Mouse (Mus musculus) heart, embryonic 12.5 days (tissue): ENCODE data around the gene Fut7. TPM values are rescaled to one million over a fixed set of nuclear protein-coding genes. Genes with fewer than 3 reads are reported as not detected.
"Not testable (repeated sequence)": the region's sequence is repeated elsewhere in the genome, so short reads cannot be mapped to it uniquely, and the experiment has no call there.

Experiments
- ATAC-seq: fragments of 200-750 bp; cut with Nextera tagmentation; 2 replicates; pipeline ENCODE4 v1.8.0; 2017; ENCODE audit warnings: moderate TSS enrichment, moderate library complexity; ENCODE audit not compliant: insufficient number of reproducible peaks, low FRiP score
- H3K27ac ChIP-seq: fragments of 300-500 bp; sonication (generic); 2 replicates; pipeline ENCODE4 v1.5.1; 2016; ENCODE audit warnings: mild to moderate bottlenecking, moderate library complexity; ENCODE audit not compliant: poor library complexity, severe bottlenecking
- H3K27me3 ChIP-seq: fragments of 300-500 bp; sonication (generic); replicated peaks from 2 replicates; pipeline ENCODE4 v1.6.1; 2016; ENCODE audit warnings: mild to moderate bottlenecking, moderate library complexity
- H3K36me3 ChIP-seq: fragments of 300-500 bp; sonication (generic); 2 replicates; pipeline ENCODE4 v1.6.1; 2016; ENCODE audit warnings: mild to moderate bottlenecking, moderate library complexity
- H3K4me1 ChIP-seq: fragments of 300-500 bp; sonication (generic); replicated peaks from 2 replicates; pipeline ENCODE4 v1.6.1; 2016; ENCODE audit warnings: mild to moderate bottlenecking
- H3K4me2 ChIP-seq: fragments of 300-500 bp; sonication (generic); 2 replicates; pipeline ENCODE4 v1.6.1; 2016; ENCODE audit warnings: mild to moderate bottlenecking, moderate library complexity
- H3K4me3 ChIP-seq: fragments of 300-500 bp; sonication (generic); 2 replicates; pipeline ENCODE4 v1.5.1; 2016; ENCODE audit warnings: mild to moderate bottlenecking
- H3K9ac ChIP-seq: fragments of 300-500 bp; sonication (generic); 2 replicates; pipeline ENCODE4 v1.6.1; 2016; ENCODE audit warnings: mild to moderate bottlenecking, moderate library complexity
- H3K9me3 ChIP-seq: fragments of 300-500 bp; sonication (generic); replicated peaks from 2 replicates; pipeline ENCODE4 v1.6.1; 2016; ENCODE audit warnings: mild to moderate bottlenecking, moderate library complexity
- WGBS: fragments of 180-500 bp; shearing (Covaris S2); methylation state at CpG from one replicate; pipeline ENCODE4 v1.1.7; 2016; 5-methylcytosine and 5-hydroxymethylcytosine counted together
- polyA plus RNA-seq: library from polyadenylated mRNA; unstranded; fragments of >200 nt; fragmentation: Nextera tagmentation; extraction: Ambion mirVana; gene quantifications from 2 replicates; pipeline ENCODE4 v1.2.1, GENCODE M21; 2016

Gene Fut7
- polyA plus RNA-seq, 1 experiment from 2014 or later, result not detected

- H3K36me3 ChIP-seq, result no peaks in the 10 kb centered on the region
- no peak within 1 kb of the TSS for H3K4me2 ChIP-seq
- H3K4me1 ChIP-seq, result peaks cover 29% of the 10 kb centered on the region
- no peak for ATAC-seq
- no peak within 1 kb of the TSS for H3K9ac ChIP-seq
- no peaks in the 10 kb centered on the region for H3K9me3 ChIP-seq
- 49% methylated on average over 8 of the region's 8 CpGs for WGBS
- H3K27ac ChIP-seq, result no peak within 1 kb of the TSS
- H3K27me3 ChIP-seq, result peaks cover 99% of the 10 kb centered on the region
- H3K4me3 ChIP-seq, result no peak within 1 kb of the TSS
Observed at GRCm38 (mm10) chr2:25399051-25399450, 24.0 kb upstream of the Fut7 start, which contains the start of gene Npdc1. Gene Npdc1, plus strand, starts transcription at chr2:25399351.

GRCm38 (mm10) chr2:25400291-25400690 is 22.8 kb upstream of the Fut7 start:
- H3K9me3 ChIP-seq, result no peaks in the 10 kb centered on the region
- H3K36me3 ChIP-seq, result no peaks in the 10 kb centered on the region
- no peak overlapping the region for H3K27ac ChIP-seq
- ATAC-seq, result no peak
- 24% methylated on average over 16 of the region's 16 CpGs for WGBS
- H3K27me3 ChIP-seq, result peaks cover 96% of the 10 kb centered on the region
- peak overlapping the region; percentile 35; the same call in 1 of the 2 replicates for H3K4me2 ChIP-seq
- no peak overlapping the region for H3K9ac ChIP-seq
- peaks cover 16% of the 10 kb centered on the region for H3K4me1 ChIP-seq
- peak overlapping the region; percentile 9; the same call in 1 of the 2 replicates for H3K4me3 ChIP-seq

- ATAC-seq, result no peak
- Histone ChIP-seq H3K36me3 (no peaks in the 10 kb centered on the region), H3K27me3 (peaks cover 96% of the 10 kb centered on the region), H3K4me2 (peak overlapping the region; percentile 35; the same call in 1 of the 2 replicates), H3K27ac (no peak overlapping the region), H3K9ac (no peak overlapping the region), H3K4me3 (peak overlapping the region; percentile 9; the same call in 1 of the 2 replicates), H3K4me1 (peaks cover 12% of the 10 kb centered on the region), H3K9me3 (no peaks in the 10 kb centered on the region)
- 3% methylated on average over 17 of the region's 17 CpGs for WGBS
Observed at GRCm38 (mm10) chr2:25400764-25401163, 22.3 kb upstream of the Fut7 start.

GRCm38 (mm10) chr2:25402377-25402971 is 20.6 kb upstream of the Fut7 start:
- WGBS, result under 1% methylated on average over 13 of the region's 13 CpGs
- peak; percentile 13; the same call in 1 of the 2 replicates for ATAC-seq
- peak overlapping the region; percentile 62; the same call in 1 of the 2 replicates for H3K9ac ChIP-seq

GRCm38 (mm10) chr2:25402972-25403601 is 20.0 kb upstream of the Fut7 start:
- H3K9me3 ChIP-seq, result no peaks in the 10 kb centered on the region
- peak; percentile 40 for ATAC-seq
- H3K4me3 ChIP-seq, result peak overlapping the region; percentile 50
- H3K27ac ChIP-seq, result no peak overlapping the region
- peak overlapping the region; percentile 62 for H3K9ac ChIP-seq
- 2% methylated on average over 54 of the region's 54 CpGs for WGBS
- H3K27me3 ChIP-seq, result peaks cover 94% of the 10 kb centered on the region
- peak overlapping the region; percentile 63 for H3K4me2 ChIP-seq
- peaks cover 6% of the 10 kb centered on the region; the same call in 1 of the 2 replicates for H3K4me1 ChIP-seq
- H3K36me3 ChIP-seq, result no peaks in the 10 kb centered on the region

More at GRCm38 (mm10) chr2:25402377-25402971, 20.6 kb upstream of the Fut7 start:
- Histone ChIP-seq H3K36me3 (no peaks in the 10 kb centered on the region), H3K4me2 (peak overlapping the region; percentile 63), H3K4me1 (peaks cover 6% of the 10 kb centered on the region; the same call in 1 of the 2 replicates), H3K27me3 (peaks cover 95% of the 10 kb centered on the region), H3K27ac (no peak overlapping the region), H3K9me3 (no peaks in the 10 kb centered on the region), H3K4me3 (peak overlapping the region; percentile 50)

GRCm38 (mm10) chr2:25403994-25404393 is 19.1 kb upstream of the Fut7 start:
- WGBS, result 68% methylated on average over 4 of the region's 4 CpGs
- no peaks in the 10 kb centered on the region for H3K36me3 ChIP-seq
- no peak for ATAC-seq
- peak overlapping the region; percentile 50; the same call in 1 of the 2 replicates for H3K4me3 ChIP-seq
- H3K27ac ChIP-seq, result no peak overlapping the region
- H3K9me3 ChIP-seq, result no peaks in the 10 kb centered on the region
- peak overlapping the region; percentile 63 for H3K4me2 ChIP-seq
- H3K9ac ChIP-seq, result 0 out of 2 replicates have a peak overlapping the region, but pooled peaks have one; percentile 62
- H3K4me1 ChIP-seq, result peaks cover 6% of the 10 kb centered on the region; the same call in 1 of the 2 replicates
- peaks cover 91% of the 10 kb centered on the region for H3K27me3 ChIP-seq

- no peak overlapping the region for H3K4me2 ChIP-seq
- H3K9me3 ChIP-seq, result no peaks in the 10 kb centered on the region
- peaks cover 52% of the 10 kb centered on the region for H3K27me3 ChIP-seq
- no peak for ATAC-seq
- H3K4me3 ChIP-seq, result no peak overlapping the region
- H3K4me1 ChIP-seq, result no peaks in the 10 kb centered on the region
- WGBS, result 74% methylated on average over 10 of the region's 10 CpGs
- H3K9ac ChIP-seq, result no peak overlapping the region
- H3K36me3 ChIP-seq, result no peaks in the 10 kb centered on the region
- no peak overlapping the region for H3K27ac ChIP-seq
Observed at GRCm38 (mm10) chr2:25408908-25409307, 14.2 kb upstream of the Fut7 start.

GRCm38 (mm10) chr2:25413436-25413835 is 9.6 kb upstream of the Fut7 start:
- H3K9me3 ChIP-seq, H3K9ac ChIP-seq, ATAC-seq, H3K4me1 ChIP-seq, H3K4me2 ChIP-seq, H3K4me3 ChIP-seq, H3K36me3 ChIP-seq, H3K27ac ChIP-seq: not testable (repeated sequence)
- H3K27me3 ChIP-seq, result peaks cover 32% of the 10 kb centered on the region

GRCm38 (mm10) chr2:25417426-25417825 is 5.6 kb upstream of the Fut7 start:
- Histone ChIP-seq H3K27me3 (peaks cover 31% of the 10 kb centered on the region), H3K9ac (no peak overlapping the region), H3K4me2 (no peak overlapping the region), H3K36me3 (no peaks in the 10 kb centered on the region), H3K4me1 (peaks cover under 1% of the 10 kb centered on the region; the same call in 1 of the 2 replicates), H3K4me3 (no peak overlapping the region), H3K27ac (no peak overlapping the region), H3K9me3 (no peaks in the 10 kb centered on the region)
- 33% methylated on average over 3 of the region's 3 CpGs for WGBS
- ATAC-seq, result no peak

- Histone ChIP-seq H3K9ac (no peak overlapping the region), H3K4me3 (no peak overlapping the region), H3K4me2 (no peak overlapping the region), H3K36me3 (no peaks in the 10 kb centered on the region), H3K4me1 (peaks cover 4% of the 10 kb centered on the region; the same call in 1 of the 2 replicates), H3K9me3 (no peaks in the 10 kb centered on the region), H3K27me3 (peaks cover 65% of the 10 kb centered on the region), H3K27ac (no peak overlapping the region)
- no peak for ATAC-seq
- WGBS, result 15% methylated on average over 3 of the region's 3 CpGs
Observed at GRCm38 (mm10) chr2:25421896-25422295, 1.2 kb upstream of the Fut7 start.

GRCm38 (mm10) chr2:25423626-25424025 is 559 bp downstream of the Fut7 start:
- Histone ChIP-seq H3K27ac (no peak overlapping the region), H3K4me2 (no peak overlapping the region), H3K36me3 (no peaks in the 10 kb centered on the region), H3K4me3 (no peak overlapping the region), H3K9me3 (no peaks in the 10 kb centered on the region), H3K4me1 (peaks cover 4% of the 10 kb centered on the region; the same call in 1 of the 2 replicates), H3K27me3 (peaks cover 59% of the 10 kb centered on the region), H3K9ac (no peak overlapping the region)
- ATAC-seq, result no peak
- WGBS, result 33% methylated on average over 1 of the region's 1 CpGs
